Mouse (Mus musculus) cerebellum, adult 2 months (tissue): ENCODE results near the gene E130116L18Rik. TPM values are rescaled to one million over a fixed set of nuclear protein-coding genes. Genes with fewer than 3 reads are reported as not detected.

Experiments used
- DNase-seq, 2 experiments: peaks; one replicate each; pipeline ENCODE4 v3.0.0; 2021
- H3K27ac ChIP-seq: fragments of 200-500 bp; 2 replicates; pipeline ENCODE4 v1.5.1; 2012; ENCODE audit warnings: low read length, control low read depth, inconsistent platforms; ENCODE audit not compliant: insufficient read depth
- H3K27me3 ChIP-seq: fragments of 200-500 bp; 2 replicates; pipeline ENCODE4 v1.6.1; 2012; ENCODE audit warnings: inconsistent platforms, mild to moderate bottlenecking, low read length, moderate library complexity; ENCODE audit not compliant: control insufficient read depth, insufficient read depth
- H3K4me1 ChIP-seq: fragments of 200-500 bp; 2 replicates; pipeline ENCODE4 v1.6.1; 2011; ENCODE audit warnings: low read length; ENCODE audit not compliant: control insufficient read depth, insufficient read depth
- H3K4me3 ChIP-seq: fragments of 200-500 bp; replicated peaks from 2 replicates; pipeline ENCODE3; 2011; ENCODE audit warnings: mild to moderate bottlenecking, low read depth, low read length, control low read depth; ENCODE audit not compliant: insufficient read depth
- CTCF ChIP-seq: fragments of 200-500 bp; IDR thresholded peaks from 2 replicates; pipeline ENCODE4 v1.5.1; 2011; ENCODE audit warnings: low read depth, mild to moderate bottlenecking, control low read depth, low read length, moderate library complexity, borderline replicate concordance; ENCODE audit not compliant: insufficient read depth
- POLR2A ChIP-seq: fragments of 200-500 bp; IDR thresholded peaks from 2 replicates; pipeline ENCODE4 v1.6.1; 2011; ENCODE audit warnings: low read length, control low read depth, borderline replicate concordance; ENCODE audit not compliant: insufficient read depth
- WGBS: fragments of 180-500 bp; shearing (Covaris S2); methylation state at CpG from one replicate; pipeline ENCODE4 v1.1.7; 2018; 5-methylcytosine and 5-hydroxymethylcytosine counted together
- polyA plus RNA-seq: library from polyadenylated mRNA; depleted of rRNA; stranded (reverse); fragments of >200 nt; gene quantifications from 2 replicates; pipeline ENCODE4 v1.2.3, GENCODE M21; 2012; rRNA removed

The E130116L18Rik gene
- polyA plus RNA-seq = not detected in 2 replicates

DNA sequence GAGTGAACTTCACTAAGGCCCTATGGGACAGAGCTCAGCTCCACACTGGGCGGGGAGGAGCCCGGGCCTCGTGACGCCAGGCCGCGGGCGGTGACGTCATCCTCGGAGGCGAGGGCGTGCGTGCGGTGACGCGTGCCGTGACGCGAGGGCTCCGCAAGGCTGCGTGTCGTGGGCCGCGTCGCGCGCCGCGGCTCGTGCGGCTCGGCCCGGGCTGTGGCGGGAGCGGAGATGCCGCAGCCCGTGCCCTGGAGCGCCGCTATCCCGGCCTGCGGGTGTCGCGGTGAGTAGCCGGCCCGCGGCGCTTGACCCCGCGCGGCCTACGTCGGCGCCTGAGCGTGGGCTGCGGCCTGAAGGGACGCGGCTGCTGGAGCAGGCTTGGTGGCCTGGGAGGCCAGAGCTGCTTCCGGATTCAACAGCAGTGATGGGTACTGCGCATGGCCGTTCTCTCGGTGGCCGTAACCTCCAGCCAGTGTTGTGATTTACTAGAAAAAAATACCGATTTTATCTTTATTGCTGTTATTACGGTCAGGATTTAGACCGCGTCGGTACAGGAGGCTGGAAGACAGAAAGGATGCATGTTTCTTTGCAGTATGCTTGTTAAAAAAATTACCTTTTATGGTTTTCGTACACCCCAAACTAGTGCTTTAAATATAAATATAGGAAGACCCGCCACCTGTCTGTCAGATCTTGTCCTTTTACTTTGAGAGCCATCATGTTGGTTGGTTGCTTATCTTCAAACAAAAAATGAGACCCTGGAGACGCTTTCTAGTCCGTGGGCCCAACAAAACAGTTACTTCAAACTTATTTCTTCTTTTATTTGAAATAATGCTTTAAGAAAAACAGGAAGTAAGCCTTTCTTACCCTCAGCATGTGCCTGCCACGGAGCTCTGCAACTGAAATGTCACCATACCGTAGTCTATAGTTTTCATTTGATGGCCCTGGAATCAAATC, at the start of gene E130116L18Rik:
TSS of gene E130116L18Rik (minus strand) at position 402 of the 951 bp plus-strand sequence.
- TF ChIP-seq CTCF (no peak), POLR2A (peak; percentile 82)
- peak; percentile 93 to 95 for DNase-seq
- 2% methylated on average over 72 of the region's 72 CpGs for WGBS
- Histone ChIP-seq H3K4me1 (no peaks in the 10 kb centered on the region; the same call in 1 of the 2 replicates), H3K4me3 (peak within 1 kb of the TSS; percentile 56), H3K27me3 (no peaks in the 10 kb centered on the region), H3K27ac (peak within 1 kb of the TSS; percentile 79)

DNA sequence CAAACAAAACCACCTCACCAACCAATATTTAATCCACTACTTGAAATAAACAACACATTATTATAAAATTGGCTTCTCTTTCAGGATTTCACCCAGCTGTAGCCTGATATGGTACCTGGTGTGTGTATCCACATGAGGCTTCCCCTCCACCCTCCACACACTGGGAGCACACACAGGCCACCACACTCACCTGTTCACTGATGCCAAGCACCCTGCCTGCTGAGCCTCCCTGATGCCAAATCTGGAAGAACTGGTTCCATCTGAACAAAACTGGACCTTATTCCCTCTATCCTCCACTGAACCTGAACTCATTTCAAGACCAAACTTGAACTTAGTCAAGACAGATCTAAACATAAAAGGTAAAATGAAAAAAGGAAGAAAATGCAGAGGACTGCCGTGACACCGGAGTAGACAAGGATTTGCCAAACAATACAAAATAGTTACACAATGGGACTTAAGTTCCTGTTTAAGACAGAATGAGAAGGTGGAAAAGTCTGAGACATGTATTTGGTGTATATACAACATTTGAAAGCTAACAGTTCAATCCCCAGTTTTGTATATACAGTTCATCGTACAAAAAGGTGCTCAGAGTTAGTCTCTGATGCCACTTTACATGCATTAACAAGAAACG, 45.4 kb upstream of the E130116L18Rik start:
- DNase-seq = no peak
- Histone ChIP-seq H3K27me3 (no peaks in the 10 kb centered on the region), H3K27ac (no peak overlapping the region), H3K4me3 (no peak overlapping the region), H3K4me1 (peaks cover 2% of the 10 kb centered on the region; the same call in 1 of the 2 replicates)
- TF ChIP-seq POLR2A (no peak), CTCF (no peak)
- WGBS = 97% methylated on average over 4 of the region's 4 CpGs

DNA sequence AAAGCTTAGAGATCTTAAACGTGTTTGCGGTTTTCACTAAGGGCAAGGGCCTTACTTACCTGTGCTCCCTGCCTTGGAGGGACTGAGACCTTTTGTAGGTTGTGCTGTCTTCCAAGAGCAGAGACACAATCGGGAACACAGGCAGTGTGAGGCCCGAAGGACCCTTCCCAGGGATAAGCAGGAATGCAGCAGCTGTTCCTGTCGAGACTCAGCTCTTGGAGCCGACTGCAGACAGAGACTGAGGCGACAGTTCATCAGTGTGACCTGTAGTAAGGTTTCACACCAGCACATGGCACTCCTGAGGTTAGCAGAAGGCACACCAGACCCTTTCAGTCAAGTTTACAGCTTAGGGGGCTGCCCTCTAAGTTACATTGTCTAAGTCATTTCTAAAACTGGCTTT, 39.3 kb upstream of the E130116L18Rik start:
- WGBS = 80% methylated on average over 7 of the region's 7 CpGs
- no peak overlapping the region for H3K27ac ChIP-seq
- DNase-seq = no peak
- TF ChIP-seq CTCF = no peak
- no peak for TF ChIP-seq POLR2A
- H3K4me1 ChIP-seq = no peaks in the 10 kb centered on the region
- H3K4me3 ChIP-seq = no peak overlapping the region
- H3K27me3 ChIP-seq = no peaks in the 10 kb centered on the region

DNA sequence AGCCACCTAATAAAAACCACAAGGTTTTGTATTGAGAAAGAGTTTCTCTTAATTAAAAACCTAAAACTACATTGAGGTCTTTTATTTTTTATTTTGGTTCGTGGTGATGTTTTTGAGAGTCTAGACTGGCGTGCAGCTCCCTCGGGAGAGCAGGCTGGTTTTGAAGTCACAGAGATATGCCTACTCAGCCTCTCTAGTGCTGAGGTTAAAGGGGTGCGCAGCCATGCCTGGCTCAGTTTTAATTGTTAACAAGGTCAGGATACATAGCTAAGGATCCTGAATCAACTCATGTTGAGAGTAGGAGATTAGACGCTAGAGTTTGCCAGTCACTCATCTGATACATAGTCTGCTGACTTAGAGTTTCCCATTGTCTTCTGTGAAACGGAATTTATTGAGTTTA, 38.5 kb upstream of the E130116L18Rik start:
- H3K27me3 ChIP-seq = no peaks in the 10 kb centered on the region
- 89% methylated on average over 6 of the region's 6 CpGs for WGBS
- no peak overlapping the region for H3K4me3 ChIP-seq
- no peak overlapping the region for H3K27ac ChIP-seq
- no peaks in the 10 kb centered on the region for H3K4me1 ChIP-seq
- TF ChIP-seq CTCF (no peak), POLR2A (no peak)
- DNase-seq = no peak

DNA sequence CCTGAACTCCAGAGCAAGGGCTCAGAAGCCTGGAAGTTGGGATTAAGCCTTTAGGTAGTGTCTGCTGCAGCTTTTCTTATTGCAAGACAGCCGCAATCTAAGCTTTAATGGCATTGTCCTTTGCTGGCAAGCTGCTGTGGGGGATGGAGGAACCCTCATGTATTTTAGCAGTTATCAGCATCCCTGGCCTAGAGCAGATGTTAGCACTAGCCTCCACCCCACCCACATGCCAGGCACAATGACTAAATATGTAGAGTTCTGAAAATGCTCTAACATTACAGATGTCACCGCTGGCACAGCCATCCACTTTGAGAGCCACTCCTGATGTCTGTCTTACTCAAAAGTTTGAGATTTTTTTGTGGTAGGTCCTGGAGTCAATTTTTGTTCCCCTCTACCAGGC, 33.7 kb upstream of the E130116L18Rik start:
- DNase-seq = no peak
- H3K4me3 ChIP-seq = no peak overlapping the region
- no peak for TF ChIP-seq POLR2A
- no peak for TF ChIP-seq CTCF
- H3K27ac ChIP-seq = no peak overlapping the region
- WGBS = 92% methylated on average over 2 of the region's 2 CpGs
- no peaks in the 10 kb centered on the region for H3K4me1 ChIP-seq
- no peaks in the 10 kb centered on the region for H3K27me3 ChIP-seq

DNA sequence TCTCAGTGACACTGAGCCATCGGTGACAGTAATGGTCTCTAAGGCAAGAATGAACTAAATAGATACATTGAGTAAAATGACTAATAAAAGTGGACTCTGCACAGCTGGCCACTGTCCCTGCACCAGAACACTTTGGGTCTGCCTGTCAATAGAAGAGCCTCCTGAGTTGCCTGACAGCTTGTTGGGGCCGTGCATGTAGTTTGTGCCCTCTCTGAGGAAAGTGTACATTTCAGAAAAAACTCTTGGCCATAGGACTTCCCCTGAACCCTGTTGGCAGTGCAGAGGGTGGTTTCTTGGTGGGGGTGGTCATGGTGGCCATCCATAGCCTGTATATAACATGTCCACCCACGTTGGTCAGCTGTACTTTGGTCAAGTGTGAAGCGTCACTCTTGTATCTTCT, 31.5 kb upstream of the E130116L18Rik start:
- Histone ChIP-seq H3K27ac (no peak overlapping the region), H3K27me3 (no peaks in the 10 kb centered on the region), H3K4me1 (no peaks in the 10 kb centered on the region), H3K4me3 (no peak overlapping the region)
- no peak for TF ChIP-seq POLR2A
- no peak for TF ChIP-seq CTCF
- 96% methylated on average over 4 of the region's 4 CpGs for WGBS
- no peak for DNase-seq

DNA sequence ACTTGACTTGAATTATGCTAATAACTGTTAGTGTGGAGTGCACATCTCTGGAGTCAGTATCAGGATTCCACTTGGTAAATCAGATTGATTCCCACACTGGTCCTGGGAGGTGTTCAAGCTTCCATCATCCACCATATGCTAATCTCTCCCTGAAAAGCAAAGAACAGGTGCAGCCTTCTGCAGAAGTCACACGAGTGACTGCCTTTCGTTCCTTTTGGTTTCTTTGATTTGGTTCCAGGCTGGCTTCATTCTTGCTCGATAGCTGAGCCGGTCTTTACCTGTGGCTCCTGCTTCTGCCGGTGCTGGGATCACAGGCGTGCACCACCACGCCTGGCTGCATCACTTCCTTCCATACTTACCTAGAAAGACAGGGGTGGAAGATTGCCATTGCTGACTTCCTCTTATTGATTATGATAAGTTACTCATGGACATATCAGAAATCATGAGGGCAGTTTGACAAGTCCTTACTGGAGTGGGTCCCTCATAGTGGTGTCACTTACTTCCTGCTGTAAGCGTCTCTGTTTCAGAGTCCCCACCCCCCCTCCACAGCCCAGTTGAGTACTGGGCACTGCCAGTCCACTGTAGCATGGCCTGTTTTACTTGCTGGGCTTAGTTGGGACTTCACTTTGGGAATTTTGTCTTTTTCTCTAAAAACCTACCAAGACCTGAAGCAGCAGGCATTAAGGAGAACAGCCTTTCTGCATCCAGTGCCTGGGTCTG, 30.0 kb upstream of the E130116L18Rik start:
- DNase-seq = no peak
- 55% methylated on average over 8 of the region's 8 CpGs for WGBS
- TF ChIP-seq POLR2A (no peak), CTCF (no peak)
- no peak overlapping the region for H3K4me3 ChIP-seq
- no peaks in the 10 kb centered on the region for H3K27me3 ChIP-seq
- no peaks in the 10 kb centered on the region for H3K4me1 ChIP-seq
- H3K27ac ChIP-seq = no peak overlapping the region
